Comparison of ENCODE assay signal across 19 mouse cellular contexts in genomic region chr10:64135481-64135880, GRCm38 (mm10). TPM values are rescaled to one million over a fixed set of nuclear protein-coding genes. Genes with fewer than 3 reads are reported as not detected.
A peak's percentile ranks its signal among the peaks of the same experiment; 100 is the strongest.
DNase-seq lines count a peak whose midpoint lies in the region; ATAC-seq and TF ChIP-seq lines count a peak whose summit lies in the region.
"Had no signal": no experiment of that assay in that cellular context is flagged by ENCODE, and none has a peak within 500 bp of the region (broad histone marks: within the 10 kb centered on the region; RNA-seq: fewer than 3 reads in every experiment).

No protein-coding gene starts in this region.

- no peaks in the 10 kb centered on the region for H3K27me3 ChIP-seq in forebrain, embryonic 10.5 days (ENCODE audit: poor library complexity, severe bottlenecking)
- H3K27me3 ChIP-seq in forebrain, embryonic 16.5 days (replicated peaks; ENCODE audit: control insufficient read depth, insufficient read depth, low read length), result no peaks in the 10 kb centered on the region
- no peaks in the 10 kb centered on the region for H3K27me3 ChIP-seq in intestine, embryonic 15.5 days (replicated peaks)
- H3K27me3 ChIP-seq: lung, embryonic 15.5 days; midbrain, embryonic 15.5 days had no signal

- peaks cover 16% of the 10 kb centered on the region for H3K4me1 ChIP-seq in forebrain, embryonic 10.5 days
- peaks cover 3% of the 10 kb centered on the region; the same call in 1 of the 2 replicates for H3K4me1 ChIP-seq in forebrain, embryonic 16.5 days (replicated peaks; ENCODE audit: control insufficient read depth, insufficient read depth, low read length)
- no peaks in the 10 kb centered on the region for H3K4me1 ChIP-seq in intestine, embryonic 15.5 days (replicated peaks)
- H3K4me1 ChIP-seq: lung, embryonic 15.5 days; midbrain, embryonic 15.5 days had no signal

- intact Hi-C loops in left cerebral cortex, postnatal 4 days (cut with DNase I), result no loop called here
- intact Hi-C loops in left cerebral cortex, postnatal 14 days (cut with DNase I), result no loop called here

- no peak for ATAC-seq in forebrain, embryonic 16.5 days
- no peak for ATAC-seq in intestine, embryonic 15.5 days
- ATAC-seq: midbrain, embryonic 15.5 days had no signal

- H3K9ac ChIP-seq in forebrain, embryonic 16.5 days (replicated peaks; ENCODE audit: low read depth, low read length), result no peak overlapping the region
- H3K9ac ChIP-seq in intestine, embryonic 15.5 days, result no peak overlapping the region
- H3K9ac ChIP-seq: liver, embryonic 14.5 days; lung, embryonic 15.5 days; midbrain, embryonic 15.5 days had no signal

- no peak for TF ChIP-seq POLR2A in brain, embryonic 14.5 days (IDR thresholded peaks at IDR 0.05; ENCODE audit: borderline replicate concordance, extremely low read depth, insufficient read depth, insufficient read length, poor library complexity, severe bottlenecking)

- no peak for DNase-seq in forebrain, embryonic 10.5 days (ENCODE audit: extremely low spot score, low spot score)
- DNase-seq in left cerebral cortex, postnatal 4 days, result peak; percentile 14
- no peak for DNase-seq in left cerebral cortex, postnatal 14 days (ENCODE audit: low spot score in 2 of 2)
- DNase-seq in brain, embryonic 14.5 days (ENCODE audit: low read depth), result peak; percentile 21
- no peak for DNase-seq in layer of hippocampus, adult 8-10 months (ENCODE audit: low spot score in 2 of 2)
- DNase-seq in spleen, postnatal 36 days (ENCODE audit: low spot score in 2 of 2), result no peak
- DNase-seq: adrenal gland, postnatal 25 days; B cell, adult 2 months; cerebellum, adult 2 months; kidney, adult 11 months; thymus, postnatal 25 days had no signal

- peak overlapping the region; percentile 41; the same call in 1 of the 2 replicates for H3K27ac ChIP-seq in forebrain, embryonic 10.5 days
- H3K27ac ChIP-seq in forebrain, embryonic 16.5 days (ENCODE audit: low read length), result no peak overlapping the region
- H3K27ac ChIP-seq in intestine, embryonic 15.5 days, result no peak overlapping the region
- H3K27ac ChIP-seq: heart, embryonic 10.5 days; hindbrain, embryonic 10.5 days; liver, embryonic 14.5 days; lung, embryonic 15.5 days; macrophage; midbrain, embryonic 15.5 days had no signal

- H3K36me3 ChIP-seq in forebrain, embryonic 10.5 days (replicated peaks), result no peaks in the 10 kb centered on the region
- H3K36me3 ChIP-seq in forebrain, embryonic 16.5 days (ENCODE audit: control insufficient read depth, insufficient read depth), result no peaks in the 10 kb centered on the region
- H3K36me3 ChIP-seq in intestine, embryonic 15.5 days, result no peaks in the 10 kb centered on the region
- H3K36me3 ChIP-seq: heart, embryonic 10.5 days; hindbrain, embryonic 10.5 days; lung, embryonic 15.5 days; midbrain, embryonic 15.5 days had no signal

- WGBS in forebrain, embryonic 10.5 days, result 52% methylated on average over 7 of the region's 7 CpGs
- 11% methylated on average over 7 of the region's 7 CpGs for WGBS in forebrain, embryonic 16.5 days
- 44% methylated on average over 7 of the region's 7 CpGs for WGBS in intestine, embryonic 15.5 days

- no peak overlapping the region for H3K4me3 ChIP-seq in forebrain, embryonic 10.5 days
- no peak overlapping the region for H3K4me3 ChIP-seq in forebrain, embryonic 16.5 days (replicated peaks; ENCODE audit: low read length)
- H3K4me3 ChIP-seq in intestine, embryonic 15.5 days (replicated peaks), result no peak overlapping the region
- H3K4me3 ChIP-seq: heart, embryonic 10.5 days; hindbrain, embryonic 10.5 days; lung, embryonic 15.5 days; midbrain, embryonic 15.5 days had no signal

- TF ChIP-seq CTCF in brain, embryonic 14.5 days (IDR thresholded peaks at IDR 0.05; ENCODE audit: borderline replicate concordance, extremely low read depth, insufficient read depth, insufficient read length), result no peak

- no peak overlapping the region for H3K4me2 ChIP-seq in forebrain, embryonic 16.5 days (ENCODE audit: low read length)
- 0 out of 2 replicates have a peak overlapping the region, but pooled peaks have one; percentile 11 for H3K4me2 ChIP-seq in intestine, embryonic 15.5 days (replicated peaks)
- H3K4me2 ChIP-seq: lung, embryonic 15.5 days; midbrain, embryonic 15.5 days had no signal

- H3K9me3 ChIP-seq in forebrain, embryonic 10.5 days, result no peaks in the 10 kb centered on the region
- H3K9me3 ChIP-seq in forebrain, embryonic 16.5 days (ENCODE audit: control insufficient read depth, low read length), result no peaks in the 10 kb centered on the region
- no peaks in the 10 kb centered on the region for H3K9me3 ChIP-seq in intestine, embryonic 15.5 days
- H3K9me3 ChIP-seq: heart, embryonic 10.5 days; hindbrain, embryonic 10.5 days; lung, embryonic 15.5 days; midbrain, embryonic 15.5 days had no signal

RNA-seq across cellular contexts. Expression of gene Lrrtm3, which starts 45.4 kb away (rescaled TPM):
- 1.4 and 1.9 TPM in 2 replicates for polyA plus RNA-seq in forebrain, embryonic 10.5 days (2016; fragmentation: Nextera tagmentation; extraction: Ambion mirVana)
- 22.4 and 35.9 TPM in 2 replicates for polyA plus RNA-seq in forebrain, embryonic 16.5 days (2015; fragmentation: Nextera tagmentation; extraction: Ambion mirVana)
- total RNA-seq in left cerebral cortex, postnatal 4 days (2021), result 10 to 100 TPM; 39.5 to 45.9 TPM
- total RNA-seq in left cerebral cortex, postnatal 14 days (2021), result 10 to 100 TPM; 73.2 to 76.7 TPM
- 8.5 and 15.3 TPM in 2 replicates for polyA plus RNA-seq in brain, embryonic 14.5 days (2012; rRNA removed)
- 3.8 and 4.0 TPM in 2 replicates for polyA plus RNA-seq in intestine, embryonic 15.5 days (2015; fragmentation: Nextera tagmentation; extraction: Ambion mirVana)
- 10 to 100 TPM; 20.4 to 32.5 (median 24.7) TPM for total RNA-seq in layer of hippocampus, adult 8-10 months (2022)
- polyA plus RNA-seq: macrophage had no signal

Comparison
In these comparisons a context has a peak if more than half of its experiments do, and no peak if none do; other contexts are left out.
1. DNase-seq: peak in left cerebral cortex, postnatal 4 days (single experiment) and brain, embryonic 14.5 days (single experiment); none in forebrain, embryonic 10.5 days (single experiment), left cerebral cortex, postnatal 14 days (0 of 2), layer of hippocampus, adult 8-10 months (0 of 2) and spleen, postnatal 36 days (0 of 2).